Mouse (Mus musculus): ENCODE results near the gene Sipa1l3. TPM values are rescaled to one million over a fixed set of nuclear protein-coding genes. Genes with fewer than 3 reads are reported as not detected.
A peak's percentile ranks its signal among the peaks of the same experiment; 100 is the strongest.

The Sipa1l3 gene
- total and polyA plus RNA-seq, 3 experiments = 8.9 to 10.7 (median 9.1) TPM

DNA sequence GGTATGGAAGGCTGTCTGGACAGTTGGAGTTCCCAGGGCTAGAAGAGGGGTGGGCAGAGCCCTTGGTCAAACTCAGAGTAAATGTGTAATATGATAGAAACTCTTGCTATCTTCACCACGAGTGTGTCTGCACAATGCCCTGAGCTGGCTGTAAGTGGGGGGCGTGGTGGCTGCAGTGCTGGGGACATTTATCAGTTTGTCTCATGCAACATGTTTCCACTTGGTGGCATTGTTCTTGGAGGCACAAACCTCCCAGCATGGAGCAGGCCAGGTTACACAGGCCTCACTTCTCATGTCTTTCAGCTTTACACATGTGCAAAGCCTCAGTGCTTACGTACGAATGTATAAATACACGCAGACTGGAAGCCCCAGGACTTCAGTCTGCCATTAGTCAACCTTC, 146.3 kb downstream of the Sipa1l3 start:
- intact Hi-C loops (cut with DNase I) = no loop called here
- Histone ChIP-seq H3K79me2 (replicated peaks; ENCODE audit: control insufficient read depth, insufficient read depth, low read length) (no peaks in the 10 kb centered on the region), H3K36me3 (ENCODE audit: control insufficient read depth, insufficient read depth, low read length) (no peaks in the 10 kb centered on the region), H3K27ac (no peak overlapping the region), H3K9ac (ENCODE audit: low read depth, low read length) (no peak overlapping the region), H3K4me1 (ENCODE audit: control insufficient read depth, insufficient read depth, low read length) (no peaks in the 10 kb centered on the region), H3K27me3 (ENCODE audit: control insufficient read depth, insufficient read depth, low read length) (no peaks in the 10 kb centered on the region), H3K4me3 (no peak overlapping the region)
- TF ChIP-seq POLR2A (IDR thresholded peaks at IDR 0.05; ENCODE audit: insufficient read depth, low read depth, low read length) = no peak
- no peak for TF ChIP-seq EP300 (IDR thresholded peaks at IDR 0.05; ENCODE audit: insufficient read depth, low read depth, low read length)
- no peak for TF ChIP-seq CTCF (IDR thresholded peaks at IDR 0.05)
- WGBS = 83% methylated on average over 5 of the region's 5 CpGs
- no peak for DNase-seq

DNA sequence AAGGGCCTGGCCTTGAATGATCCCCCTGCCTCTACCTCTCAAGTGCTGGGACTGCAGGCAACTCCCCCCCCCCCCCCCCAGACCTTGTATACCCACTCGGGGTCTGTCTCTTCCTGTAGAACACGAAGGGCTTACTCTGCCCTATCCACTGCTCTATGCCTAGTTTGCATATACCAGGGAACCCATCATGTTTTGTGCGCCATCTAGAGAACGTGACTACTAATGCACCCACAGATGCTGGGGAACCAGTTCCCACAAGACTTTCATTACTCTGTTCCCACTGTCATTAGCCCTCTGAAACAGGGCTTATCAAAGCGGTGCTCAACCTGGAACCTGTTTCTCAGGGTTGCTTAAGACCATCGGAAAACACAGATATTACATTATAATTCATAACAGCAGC, 148.4 kb downstream of the Sipa1l3 start:
- intact Hi-C loops (cut with DNase I) = no loop called here
- Histone ChIP-seq H3K27ac (no peak overlapping the region), H3K79me2 (replicated peaks; ENCODE audit: control insufficient read depth, insufficient read depth, low read length) (no peaks in the 10 kb centered on the region), H3K36me3 (ENCODE audit: control insufficient read depth, insufficient read depth, low read length) (no peaks in the 10 kb centered on the region), H3K4me1 (ENCODE audit: control insufficient read depth, insufficient read depth, low read length) (no peaks in the 10 kb centered on the region), H3K27me3 (ENCODE audit: control insufficient read depth, insufficient read depth, low read length) (no peaks in the 10 kb centered on the region), H3K4me3 (no peak overlapping the region), H3K9ac (ENCODE audit: low read depth, low read length) (no peak overlapping the region)
- peak; percentile 6; the same call in 1 of the 2 replicates for TF ChIP-seq CTCF (IDR thresholded peaks at IDR 0.05)
- no peak for TF ChIP-seq POLR2A (IDR thresholded peaks at IDR 0.05; ENCODE audit: insufficient read depth, low read depth, low read length)
- no peak for DNase-seq
- WGBS = 76% methylated on average over 6 of the region's 6 CpGs

GRCm38 (mm10) chr7:29368004-29368320, 150.5 kb downstream of the Sipa1l3 start:
- Histone ChIP-seq H3K4me1 (ENCODE audit: control insufficient read depth, insufficient read depth, low read length) (no peaks in the 10 kb centered on the region), H3K9ac (ENCODE audit: low read depth, low read length) (no peak overlapping the region), H3K79me2 (replicated peaks; ENCODE audit: control insufficient read depth, insufficient read depth, low read length) (no peaks in the 10 kb centered on the region), H3K4me3 (no peak overlapping the region), H3K27me3 (ENCODE audit: control insufficient read depth, insufficient read depth, low read length) (no peaks in the 10 kb centered on the region), H3K36me3 (ENCODE audit: control insufficient read depth, insufficient read depth, low read length) (no peaks in the 10 kb centered on the region), H3K27ac (no peak overlapping the region)
- TF ChIP-seq CTCF (IDR thresholded peaks at IDR 0.05) (no peak), POLR2A (IDR thresholded peaks at IDR 0.05; ENCODE audit: insufficient read depth, low read depth, low read length) (no peak), EP300 (IDR thresholded peaks at IDR 0.05; ENCODE audit: insufficient read depth, low read depth, low read length) (no peak)
- WGBS = 67% methylated on average over 5 of the region's 5 CpGs
- DNase-seq = no peak
- intact Hi-C loops (cut with DNase I) = no loop called here

GRCm38 (mm10) chr7:29367166-29368003, 151.1 kb downstream of the Sipa1l3 start:
- DNase-seq = no peak
- no peak for TF ChIP-seq POLR2A (IDR thresholded peaks at IDR 0.05; ENCODE audit: insufficient read depth, low read depth, low read length)
- TF ChIP-seq EP300 (IDR thresholded peaks at IDR 0.05; ENCODE audit: insufficient read depth, low read depth, low read length) = no peak
- TF ChIP-seq CTCF (IDR thresholded peaks at IDR 0.05) = no peak
- 87% methylated on average over 13 of the region's 13 CpGs for WGBS
- Histone ChIP-seq H3K36me3 (ENCODE audit: control insufficient read depth, insufficient read depth, low read length) (no peaks in the 10 kb centered on the region), H3K4me3 (no peak overlapping the region), H3K27ac (no peak overlapping the region), H3K9ac (ENCODE audit: low read depth, low read length) (no peak overlapping the region), H3K27me3 (ENCODE audit: control insufficient read depth, insufficient read depth, low read length) (no peaks in the 10 kb centered on the region), H3K4me1 (ENCODE audit: control insufficient read depth, insufficient read depth, low read length) (no peaks in the 10 kb centered on the region), H3K79me2 (replicated peaks; ENCODE audit: control insufficient read depth, insufficient read depth, low read length) (no peaks in the 10 kb centered on the region)
- intact Hi-C loops (cut with DNase I) = no loop called here

GRCm38 (mm10) chr7:29364052-29364451, 154.4 kb downstream of the Sipa1l3 start:
- Histone ChIP-seq H3K4me1 (ENCODE audit: control insufficient read depth, insufficient read depth, low read length) (no peaks in the 10 kb centered on the region), H3K79me2 (replicated peaks; ENCODE audit: control insufficient read depth, insufficient read depth, low read length) (no peaks in the 10 kb centered on the region), H3K9ac (ENCODE audit: low read depth, low read length) (no peak overlapping the region), H3K27ac (no peak overlapping the region), H3K27me3 (ENCODE audit: control insufficient read depth, insufficient read depth, low read length) (no peaks in the 10 kb centered on the region), H3K4me3 (no peak overlapping the region), H3K36me3 (ENCODE audit: control insufficient read depth, insufficient read depth, low read length) (no peaks in the 10 kb centered on the region)
- TF ChIP-seq EP300 (IDR thresholded peaks at IDR 0.05; ENCODE audit: insufficient read depth, low read depth, low read length) = no peak
- TF ChIP-seq POLR2A (IDR thresholded peaks at IDR 0.05; ENCODE audit: insufficient read depth, low read depth, low read length) = no peak
- TF ChIP-seq CTCF (IDR thresholded peaks at IDR 0.05) = peak; percentile 59
- WGBS = 50% methylated on average over 4 of the region's 4 CpGs
- peak in 1 of 2 experiments; percentile 11 for DNase-seq
- intact Hi-C loops (cut with DNase I) = no loop called here

GRCm38 (mm10) chr7:29361497-29361896, 156.9 kb downstream of the Sipa1l3 start:
- no peak for TF ChIP-seq POLR2A (IDR thresholded peaks at IDR 0.05; ENCODE audit: insufficient read depth, low read depth, low read length)
- TF ChIP-seq EP300 (IDR thresholded peaks at IDR 0.05; ENCODE audit: insufficient read depth, low read depth, low read length) = no peak
- TF ChIP-seq CTCF (IDR thresholded peaks at IDR 0.05) = no peak
- Histone ChIP-seq H3K36me3 (ENCODE audit: control insufficient read depth, insufficient read depth, low read length) (no peaks in the 10 kb centered on the region), H3K79me2 (replicated peaks; ENCODE audit: control insufficient read depth, insufficient read depth, low read length) (no peaks in the 10 kb centered on the region), H3K27ac (no peak overlapping the region), H3K4me3 (no peak overlapping the region), H3K9ac (ENCODE audit: low read depth, low read length) (no peak overlapping the region), H3K4me1 (ENCODE audit: control insufficient read depth, insufficient read depth, low read length) (no peaks in the 10 kb centered on the region), H3K27me3 (ENCODE audit: control insufficient read depth, insufficient read depth, low read length) (no peaks in the 10 kb centered on the region)
- intact Hi-C loops (cut with DNase I) = no loop called here
- WGBS = 97% methylated on average over 13 of the region's 13 CpGs
- no peak for DNase-seq

Data from heart, adult 2 months (tissue).